8 mouse cellular contexts compared by ENCODE assay signal in the genomic region with DNA sequence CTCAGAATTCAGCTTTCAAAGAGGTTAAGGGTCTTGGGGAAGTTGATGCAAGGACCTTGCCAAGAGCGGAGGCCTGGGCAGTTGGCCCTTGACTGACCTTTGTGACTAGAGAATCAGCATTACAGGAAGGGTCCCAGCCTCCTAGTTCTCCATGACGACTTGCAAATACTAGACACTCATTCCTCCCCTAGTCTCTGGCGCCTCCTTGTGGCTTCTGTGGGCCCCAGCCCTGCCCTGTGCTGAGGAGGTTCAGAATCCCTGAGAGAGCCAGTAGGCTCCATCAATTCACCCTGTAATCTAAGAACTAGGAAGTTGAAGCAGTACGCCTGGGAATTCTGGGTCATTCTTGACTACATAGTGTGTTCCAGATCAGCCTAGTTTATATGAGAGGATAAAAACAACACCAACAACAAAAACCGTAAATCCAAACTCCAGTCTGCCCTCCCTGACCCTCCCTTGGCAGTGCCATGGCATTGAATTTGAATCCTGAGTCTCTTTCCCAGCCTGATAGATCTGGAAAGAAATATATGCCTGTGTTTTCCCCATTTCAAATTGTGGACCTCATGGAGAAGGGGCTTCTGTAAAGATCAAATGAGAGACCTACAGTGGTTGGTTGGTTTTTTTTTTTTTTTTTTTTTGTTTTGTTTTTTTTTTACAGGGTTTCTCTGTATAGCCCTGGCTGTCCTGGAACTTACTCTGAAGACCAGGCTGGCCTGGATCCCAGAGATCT. TPM values are rescaled to one million over a fixed set of nuclear protein-coding genes. Genes with fewer than 3 reads are reported as not detected.
DNase-seq lines count a peak whose midpoint lies in the region; ATAC-seq lines count a peak whose summit lies in the region.

No protein-coding gene starts in this region.

- no peaks in the 10 kb centered on the region; the same call in 1 of the 2 replicates for H3K36me3 ChIP-seq in hindbrain, embryonic 16.5 days (ENCODE audit: control insufficient read depth, insufficient read depth, low read length)

- peaks cover 7% of the 10 kb centered on the region; the same call in 1 of the 2 replicates for H3K4me1 ChIP-seq in hindbrain, embryonic 16.5 days (ENCODE audit: control insufficient read depth, insufficient read depth, low read depth, low read length)

- H3K27ac ChIP-seq in hindbrain, embryonic 16.5 days (ENCODE audit: low read depth, low read length), result no peak overlapping the region

- ATAC-seq in frontal cortex, adult (ENCODE audit: low TSS enrichment), result peak; percentile 83
- ATAC-seq in hindbrain, embryonic 16.5 days, result 0 out of 2 replicates have a peak, but pooled peaks have one; percentile 65

- no peaks in the 10 kb centered on the region for H3K27me3 ChIP-seq in hindbrain, embryonic 16.5 days (replicated peaks; ENCODE audit: control insufficient read depth, insufficient read depth, low read length)

- WGBS in hindbrain, embryonic 16.5 days, result 31% methylated on average over 5 of the region's 5 CpGs

- H3K4me2 ChIP-seq in hindbrain, embryonic 16.5 days (ENCODE audit: low read length), result no peak overlapping the region

- peak; percentile 63 for DNase-seq in WW6 (ENCODE audit: low read depth, low spot score)
- DNase-seq in cerebellum, adult 8-10 months, result peak; percentile 92
- peak; percentile 87 to 88 for DNase-seq in layer of hippocampus, postnatal 36 days
- DNase-seq in lung, postnatal 25 days (ENCODE audit: low spot score), result peak; percentile 93
- DNase-seq in right cerebral cortex, postnatal 36 days (ENCODE audit: low spot score in 2 of 2), result peak; percentile 45 to 68
- DNase-seq in urinary bladder, postnatal 36 days (ENCODE audit: low spot score in 2 of 2), result peak; percentile 78 to 91

- H3K9me3 ChIP-seq in hindbrain, embryonic 16.5 days (ENCODE audit: control insufficient read depth, low read length), result no peaks in the 10 kb centered on the region

- H3K4me3 ChIP-seq in hindbrain, embryonic 16.5 days (ENCODE audit: low read length), result no peak overlapping the region

- 0 out of 2 replicates have a peak overlapping the region, but pooled peaks have one; percentile 14 for H3K9ac ChIP-seq in hindbrain, embryonic 16.5 days (ENCODE audit: low read depth, low read length)

RNA-seq across cellular contexts. Expression of a gene that starts 1.3 kb away (rescaled TPM):
- 0.26 and 0.31 TPM in 2 replicates for polyA plus RNA-seq in hindbrain, embryonic 16.5 days (2015; fragmentation: Nextera tagmentation; extraction: Ambion mirVana)
- 1 to 10 TPM; 4.3 to 6.9 TPM for total RNA-seq in layer of hippocampus, postnatal 36 days (2021)

RNA-seq across cellular contexts. Expression of a gene that starts 28.4 kb away (rescaled TPM):
- 105 and 113 TPM in 2 replicates for polyA plus RNA-seq in hindbrain, embryonic 16.5 days (2015; fragmentation: Nextera tagmentation; extraction: Ambion mirVana)
- total RNA-seq in layer of hippocampus, postnatal 36 days (2021), result 10 to 100 TPM; 72.8 to 82.2 TPM

RNA-seq across cellular contexts. Expression of a gene that starts 29.8 kb away (rescaled TPM):
- polyA plus RNA-seq in hindbrain, embryonic 16.5 days (2015; fragmentation: Nextera tagmentation; extraction: Ambion mirVana), result 68.4 and 85.0 TPM in 2 replicates
- total RNA-seq in layer of hippocampus, postnatal 36 days (2021), result 10 to 100 TPM; 63.3 to 69.8 TPM

RNA-seq across cellular contexts. Expression of a gene that starts 36.0 kb away (rescaled TPM):
- 19.6 and 23.1 TPM in 2 replicates for polyA plus RNA-seq in hindbrain, embryonic 16.5 days (2015; fragmentation: Nextera tagmentation; extraction: Ambion mirVana)
- 10 to 100 TPM; 74.9 to 87.7 TPM for total RNA-seq in layer of hippocampus, postnatal 36 days (2021)

RNA-seq across cellular contexts. Expression of a gene that starts 58.5 kb away (rescaled TPM):
- 81.4 and 106 TPM in 2 replicates for polyA plus RNA-seq in hindbrain, embryonic 16.5 days (2015; fragmentation: Nextera tagmentation; extraction: Ambion mirVana)
- total RNA-seq in layer of hippocampus, postnatal 36 days (2021), result 100 to 1,000 TPM; 188 to 222 TPM
